Mouse (Mus musculus): ENCODE measurements around the gene Rmi1. TPM values are rescaled to one million over a fixed set of nuclear protein-coding genes. Genes with fewer than 3 reads are reported as not detected.

The Rmi1 gene
- 10 to 100 TPM; 32.5 to 33.1 TPM for polyA plus RNA-seq (2017; shearing (Covaris generic))

DNA sequence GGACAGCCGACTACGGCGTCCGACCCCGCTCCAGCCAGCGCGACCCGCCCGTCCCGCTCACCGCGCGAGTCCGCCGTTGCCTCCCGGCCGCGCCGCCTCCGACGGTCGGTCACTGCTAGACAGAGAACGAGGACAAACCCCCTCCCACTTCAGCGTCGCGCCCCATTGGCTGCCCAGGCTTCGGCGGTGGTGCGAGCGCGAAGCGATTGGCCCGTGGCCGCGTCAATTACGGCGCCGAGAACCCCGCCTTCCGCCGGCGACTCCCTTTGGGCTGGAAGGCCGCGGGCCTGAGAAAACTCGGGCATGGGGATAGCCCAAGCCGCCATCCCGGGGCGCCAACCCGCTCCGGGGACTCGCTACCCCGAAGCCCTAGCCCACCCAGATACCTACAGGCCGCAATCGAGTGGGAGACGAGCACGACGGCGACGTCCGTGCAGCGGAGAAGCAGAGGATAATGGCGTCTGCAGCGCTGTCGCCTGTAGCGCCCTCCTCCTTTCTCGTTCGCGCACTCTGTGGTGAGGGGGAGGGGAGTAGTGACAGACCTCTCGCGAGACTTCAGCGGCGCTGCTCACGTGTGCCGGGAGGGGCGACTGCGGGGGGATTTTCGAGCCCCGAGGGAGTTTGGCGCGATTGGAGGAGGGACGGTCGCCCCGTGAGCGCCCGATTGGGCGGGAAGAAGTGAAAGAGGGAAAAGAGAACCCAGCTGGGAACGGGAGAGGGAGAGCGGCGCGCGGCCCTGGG lies at the start of gene Rmi1:
Gene Rmi1, plus strand, starts transcription at position 246 of the 741 bp plus-strand sequence.

DNA sequence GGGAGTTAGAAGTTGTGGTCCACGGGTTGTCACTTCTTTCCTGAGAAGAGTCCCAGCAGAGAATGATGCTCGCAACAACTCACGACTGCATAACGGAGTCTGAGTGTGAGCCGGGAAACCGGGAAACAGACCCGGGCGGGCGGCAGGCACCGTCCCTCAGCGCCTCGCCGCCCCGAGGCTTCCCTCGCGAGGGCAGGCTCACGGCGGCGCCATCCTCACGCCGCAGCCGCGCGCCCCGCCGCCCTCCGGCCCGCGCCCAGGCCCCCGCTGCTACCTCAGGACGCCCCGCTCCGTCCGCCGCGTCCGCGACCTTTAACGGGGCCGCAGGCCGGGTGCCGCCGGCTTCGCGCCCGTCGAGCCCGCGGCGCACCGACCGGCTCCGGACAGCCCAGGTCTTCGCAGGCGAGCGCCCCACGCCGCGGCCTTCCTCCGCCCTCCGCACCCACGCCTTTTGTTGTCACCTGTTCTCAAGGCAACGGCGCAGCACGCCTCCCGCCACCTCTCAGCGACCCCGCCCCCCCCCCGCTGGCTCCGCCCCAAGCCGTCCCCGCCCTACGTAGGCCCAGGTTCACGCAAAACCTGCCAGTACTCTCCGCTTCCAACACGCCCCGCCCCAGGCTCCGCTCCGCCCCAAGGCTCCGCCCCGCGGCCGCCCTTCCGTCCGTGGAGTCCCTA lies 43.3 kb upstream of the Rmi1 start, which contains the start of gene Kif27:
Gene Kif27, minus strand, starts transcription at position 494 of the 675 bp plus-strand sequence.

DNA sequence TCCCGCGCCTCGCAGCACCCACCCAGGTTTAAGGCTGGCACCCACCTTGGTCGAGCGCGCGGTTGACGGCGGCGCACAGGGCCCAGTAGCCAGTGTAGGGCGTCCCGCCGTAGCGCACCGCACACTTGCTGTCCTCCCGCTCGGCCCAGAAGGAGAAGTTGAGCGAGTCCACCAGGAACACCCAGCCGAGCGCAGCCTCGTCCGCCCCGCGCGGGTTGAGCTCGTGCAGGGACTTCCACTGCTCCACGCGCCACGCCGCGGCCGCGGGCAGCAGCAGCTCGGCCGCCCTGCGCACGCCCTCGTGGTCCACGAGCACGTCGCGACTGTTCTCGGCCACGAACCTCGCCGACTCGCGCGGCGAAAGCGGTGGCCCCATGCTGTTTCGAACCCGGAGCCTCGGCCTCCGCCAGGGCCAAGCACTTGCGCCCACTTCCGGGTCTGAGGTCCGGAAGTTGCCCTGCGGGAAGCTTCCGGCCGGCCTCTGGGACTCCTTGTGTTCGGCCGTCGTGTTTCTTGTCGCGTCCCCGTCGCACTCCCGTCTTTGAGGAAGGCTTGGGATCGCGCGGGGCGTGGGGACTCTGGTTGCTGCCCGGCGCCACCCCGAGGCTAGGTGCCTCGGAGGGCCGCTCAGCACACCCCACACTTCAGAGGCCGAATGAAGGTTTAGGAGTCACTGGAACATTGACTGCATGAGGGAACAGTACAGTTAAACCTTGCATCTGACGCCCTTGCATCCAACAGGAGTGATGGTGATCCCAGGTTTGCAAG lies 17.1 kb upstream of the Rmi1 start, which contains the start of gene 2210016F16Rik:
Gene 2210016F16Rik, minus strand, starts transcription at position 447 of the 768 bp plus-strand sequence.

DNA sequence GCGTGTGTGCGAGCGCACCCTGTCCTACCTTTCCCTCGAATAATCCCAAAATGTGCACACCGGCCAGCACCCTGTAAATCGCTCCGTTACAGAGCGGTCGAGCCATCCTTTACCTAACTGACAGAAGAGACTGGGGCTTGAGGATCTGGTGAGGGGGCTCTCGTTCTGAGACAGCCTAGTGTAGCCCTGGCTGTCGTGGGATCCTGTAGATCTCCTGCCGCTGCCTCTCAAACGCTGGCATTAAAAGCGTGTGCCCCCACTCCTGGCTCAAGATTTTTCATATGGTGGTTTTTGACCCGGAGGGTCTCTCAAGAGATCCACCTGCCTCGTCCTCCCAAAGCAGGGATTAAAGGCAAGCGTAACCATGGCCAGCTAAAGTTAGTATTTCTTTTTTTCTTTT lies 1.2 kb downstream of the Rmi1 start, which contains the start of gene Hnrnpk:
Gene Hnrnpk, minus strand, starts transcription at position 101 of the 400 bp plus-strand sequence.

Other genes with a start within 250 kb of the Rmi1 start
- 100 to 1,000 TPM; 163 to 194 TPM for gene Idnk, start 244.6 kb upstream of the Rmi1 start, polyA plus RNA-seq (2017; shearing (Covaris generic))
- gene Ubqln1, start 186.6 kb upstream of the Rmi1 start, polyA plus RNA-seq (2017; shearing (Covaris generic)) = 100 to 1,000 TPM in 1 of 2 experiments, 10 to 100 TPM in 1; 95.4 to 122 TPM
- 1 to 10 TPM; 1.1 to 1.2 TPM for gene Gkap1, start 126.5 kb upstream of the Rmi1 start, polyA plus RNA-seq (2017; shearing (Covaris generic))
- gene Kif27, start 43.1 kb upstream of the Rmi1 start, polyA plus RNA-seq (2017; shearing (Covaris generic)) = under 1 TPM in 1 of 2 experiments, not detected in 1; 0.18 TPM
- gene 2210016F16Rik, start 17.0 kb upstream of the Rmi1 start, polyA plus RNA-seq (2017; shearing (Covaris generic)) = 10 to 100 TPM; 53.4 to 54.6 TPM
- 1,000 to 10,000 TPM; 1,846 to 1,891 TPM for gene Hnrnpk, start 1.1 kb downstream of the Rmi1 start, polyA plus RNA-seq (2017; shearing (Covaris generic))
- under 1 TPM in 1 of 2 experiments, not detected in 1; 0.29 TPM for gene Slc28a3, start 208.6 kb downstream of the Rmi1 start, polyA plus RNA-seq (2017; shearing (Covaris generic))